Mouse (Mus musculus): ENCODE results near the gene Cad.

Cad gene

DNA sequence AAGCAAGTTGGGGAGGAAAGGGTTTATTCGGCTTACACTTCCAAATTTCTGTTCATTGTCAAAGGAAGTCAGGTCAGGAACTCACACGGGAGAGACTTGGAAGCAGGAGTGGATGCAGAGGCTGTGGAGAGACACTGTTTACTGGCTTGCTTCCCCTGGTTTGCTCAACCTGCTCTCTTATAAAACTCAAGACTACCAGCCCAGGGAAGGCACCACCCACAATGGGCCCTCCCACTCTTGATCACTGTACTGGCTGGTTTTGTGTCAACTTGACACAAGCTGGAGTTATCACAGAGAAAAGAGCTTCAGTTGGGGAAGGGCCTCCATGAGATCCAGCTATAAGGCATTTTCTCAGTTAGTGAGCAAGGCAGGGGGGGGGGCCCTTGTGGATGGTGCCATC lies 16.5 kb downstream of the Cad start:
- no peak for DNase-seq (ENCODE audit: low read depth)

GRCm38 (mm10) chr5:31071821-31072220 lies 17.2 kb downstream of the Cad start:
- no peak for DNase-seq (ENCODE audit: low read depth)

- DNase-seq (ENCODE audit: low read depth), result no peak
Measured at GRCm38 (mm10) chr5:31073176-31073575, 18.6 kb downstream of the Cad start.

DNA sequence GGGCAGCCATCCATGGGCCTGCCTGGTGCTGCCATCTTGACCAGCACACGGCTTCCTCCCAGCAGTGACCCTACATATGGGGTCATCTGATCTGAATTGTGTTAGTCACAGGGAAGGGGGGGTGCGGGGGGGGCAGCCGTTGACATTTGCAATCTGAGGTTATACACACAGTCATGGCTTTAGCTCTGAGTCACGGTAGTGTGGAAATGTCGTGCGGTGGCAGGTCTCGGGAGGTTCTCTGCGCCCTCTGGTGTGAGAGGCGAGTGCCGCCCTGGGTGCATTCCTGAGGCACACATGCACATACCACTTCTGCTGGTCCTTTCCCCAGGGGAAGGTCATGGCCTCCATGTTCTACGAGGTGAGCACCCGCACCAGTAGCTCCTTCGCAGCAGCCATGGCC lies 21.8 kb downstream of the Cad start:
- DNase-seq (ENCODE audit: low read depth), result peak; percentile 46

GRCm38 (mm10) chr5:31080059-31080794 lies 25.6 kb downstream of the Cad start:
- peak; percentile 56 for DNase-seq (ENCODE audit: low read depth)

GRCm38 (mm10) chr5:31080795-31081164 lies 26.2 kb downstream of the Cad start:
- DNase-seq (ENCODE audit: low read depth), result no peak

DNA sequence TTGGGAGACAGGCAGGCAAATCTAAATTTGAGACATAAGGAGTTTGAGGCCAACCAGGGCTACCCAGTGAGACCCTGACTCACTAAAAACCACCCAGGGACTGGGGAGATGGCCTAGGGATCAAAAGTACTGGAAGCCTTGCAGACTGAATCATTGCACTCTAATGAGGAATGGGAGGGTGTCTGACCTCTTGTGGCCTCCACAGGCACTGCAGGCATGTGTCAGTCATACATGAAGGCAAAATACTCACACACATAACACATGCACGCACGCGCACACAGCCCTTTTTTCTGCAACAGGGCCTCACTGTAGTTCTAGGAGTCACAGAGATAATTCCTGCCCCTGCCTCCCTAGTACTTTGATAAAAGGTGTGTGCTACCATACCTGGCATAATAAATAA lies 26.8 kb downstream of the Cad start:
- DNase-seq (ENCODE audit: low read depth), result peak; percentile 57

DNA sequence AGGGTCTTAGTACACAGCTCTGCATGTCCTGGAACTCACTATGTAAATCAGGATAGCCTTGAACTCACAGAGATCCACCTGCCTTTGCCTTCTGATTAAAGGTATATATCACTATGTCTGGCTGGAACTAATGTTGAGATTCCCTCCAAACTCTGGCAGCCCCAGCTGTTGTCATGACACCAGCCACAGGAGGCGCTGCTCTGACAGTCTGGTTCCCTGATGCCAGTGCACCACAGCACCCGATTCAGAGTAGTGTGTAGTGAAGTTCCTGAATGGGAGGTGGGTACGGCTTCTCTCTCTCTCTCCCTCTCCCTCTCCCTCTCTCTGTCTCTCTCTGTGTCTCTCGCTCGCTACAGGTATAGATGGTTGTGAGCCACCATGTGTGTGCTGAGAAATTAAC lies 27.8 kb downstream of the Cad start:
- DNase-seq (ENCODE audit: low read depth), result peak; percentile 44

- DNase-seq (ENCODE audit: low read depth), result no peak
Measured at GRCm38 (mm10) chr5:31082935-31083625, 28.5 kb downstream of the Cad start.

DNA sequence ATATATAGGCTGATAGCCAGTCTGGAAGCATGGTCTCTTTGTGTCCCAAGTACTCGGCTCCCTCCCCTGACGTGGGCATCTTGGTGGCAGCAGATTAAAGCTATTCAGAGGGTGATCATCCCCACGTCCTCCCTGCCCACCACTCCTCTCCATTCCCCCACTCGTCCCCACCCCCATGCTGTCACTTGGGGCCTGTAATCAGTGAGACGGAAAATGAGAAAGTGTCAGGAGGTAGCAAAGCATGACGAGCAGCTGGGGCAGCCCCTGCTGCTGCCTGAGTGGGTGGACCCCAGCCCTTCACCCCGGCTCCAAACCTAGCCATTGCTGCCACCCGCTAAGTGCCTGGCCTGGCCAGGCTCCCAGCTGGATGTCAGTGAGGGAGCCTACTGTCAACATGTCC lies 29.4 kb downstream of the Cad start:
- no peak for DNase-seq (ENCODE audit: low read depth)

DNA sequence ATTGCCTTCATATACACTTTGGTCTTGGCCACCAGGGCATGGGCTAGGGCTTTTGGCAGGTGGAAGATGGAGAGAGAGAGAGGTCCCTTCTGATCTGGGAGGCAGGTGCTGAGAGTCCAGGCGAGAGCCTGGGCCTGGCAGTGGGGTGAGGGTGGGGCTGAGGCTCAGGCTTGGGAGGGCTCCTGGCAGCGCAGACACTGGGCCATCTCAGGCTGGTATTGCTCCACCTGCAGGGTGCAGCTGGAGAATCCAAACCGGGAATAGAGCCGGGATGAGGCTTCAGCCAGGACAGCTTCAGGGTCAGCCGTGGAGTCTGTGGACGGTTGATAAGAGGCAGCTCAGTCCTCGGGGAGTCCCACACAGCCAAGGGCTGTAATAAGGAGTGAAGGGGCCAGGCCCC lies 32.0 kb downstream of the Cad start:
- DNase-seq (ENCODE audit: low read depth), result peak; percentile 61

- DNase-seq (ENCODE audit: low read depth), result peak; percentile 85
Measured at GRCm38 (mm10) chr5:31087131-31087530, 32.6 kb downstream of the Cad start.

DNA sequence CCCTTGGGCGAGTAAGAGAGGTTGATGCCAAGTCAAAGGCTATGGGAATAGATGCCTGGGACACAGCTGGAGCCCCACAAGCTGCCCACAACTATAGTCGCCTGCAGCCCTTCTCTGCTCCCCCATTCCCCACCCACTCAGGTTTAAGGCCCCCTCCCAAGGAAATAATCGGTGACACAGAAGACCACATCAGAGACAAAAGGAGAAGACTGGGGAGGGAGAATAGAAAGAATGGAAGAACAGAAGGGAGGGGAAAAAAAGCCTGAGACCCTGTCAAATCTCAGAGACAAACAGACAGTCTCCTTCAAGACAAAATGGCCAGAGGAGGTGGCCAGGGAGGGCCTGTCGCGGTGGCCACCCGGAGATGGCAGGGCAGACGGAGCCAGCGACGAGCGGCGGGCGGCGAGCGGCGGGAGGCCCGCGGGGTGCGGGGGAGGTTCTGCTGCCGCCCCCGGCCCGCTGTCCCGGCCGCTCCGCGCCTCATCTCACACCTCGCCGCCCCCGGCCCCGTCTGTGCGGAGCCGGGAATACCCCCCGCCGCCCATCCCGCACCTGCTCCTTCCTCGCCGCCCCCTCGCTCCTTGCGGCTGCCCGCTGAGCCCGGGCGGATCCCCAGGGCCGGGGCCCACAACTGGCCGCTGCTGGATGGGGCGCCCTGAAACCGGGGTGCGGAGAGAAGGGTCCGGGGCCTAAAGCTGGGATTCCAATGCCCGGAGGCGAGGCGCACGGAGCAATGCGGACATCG lies 37.8 kb downstream of the Cad start:
- DNase-seq (ENCODE audit: low read depth), result no peak

DNA sequence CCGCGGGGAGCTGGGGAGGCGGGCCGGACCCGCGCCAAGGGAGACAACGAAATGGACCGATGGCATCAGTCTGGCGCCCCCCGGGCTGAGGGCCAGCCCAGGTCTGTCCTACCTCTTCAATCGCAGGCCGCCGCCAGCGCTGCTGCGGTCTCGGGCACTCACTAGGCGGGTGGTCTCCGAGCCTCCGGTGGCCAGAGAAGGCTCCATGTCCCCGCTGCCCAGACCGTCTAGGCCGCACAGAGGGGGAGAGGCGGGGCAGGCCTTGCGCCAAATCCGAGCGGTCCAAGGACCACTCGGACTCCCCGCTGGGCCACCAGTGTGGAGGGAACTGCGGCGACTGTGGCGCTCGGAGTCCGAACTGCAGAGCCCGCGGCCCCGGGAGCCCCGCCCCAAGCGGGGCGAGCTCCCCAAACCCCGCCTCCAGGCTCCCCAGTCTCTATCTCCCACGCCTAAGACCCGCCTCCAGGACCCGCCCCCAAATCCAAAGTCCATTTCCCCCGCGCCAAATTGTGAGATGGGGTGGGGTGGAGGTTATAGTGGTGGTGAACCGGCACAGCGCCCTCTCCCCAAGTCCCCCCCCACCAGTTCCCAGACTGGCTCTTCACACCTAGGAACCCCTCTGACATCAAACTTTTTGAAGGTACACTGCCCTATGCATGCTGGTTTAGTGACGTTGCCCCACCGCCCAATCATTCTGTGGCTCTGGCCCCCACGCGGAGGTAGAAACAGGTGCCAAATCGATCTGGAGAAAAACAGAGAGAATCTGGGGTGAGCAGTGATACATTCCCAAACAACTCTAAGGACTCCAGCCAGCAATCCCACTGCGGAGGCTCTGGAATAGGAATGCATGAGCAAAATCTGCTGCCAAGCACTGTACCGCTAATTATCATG lies 38.8 kb downstream of the Cad start:
- DNase-seq (ENCODE audit: low read depth), result peak; percentile 80

DNA sequence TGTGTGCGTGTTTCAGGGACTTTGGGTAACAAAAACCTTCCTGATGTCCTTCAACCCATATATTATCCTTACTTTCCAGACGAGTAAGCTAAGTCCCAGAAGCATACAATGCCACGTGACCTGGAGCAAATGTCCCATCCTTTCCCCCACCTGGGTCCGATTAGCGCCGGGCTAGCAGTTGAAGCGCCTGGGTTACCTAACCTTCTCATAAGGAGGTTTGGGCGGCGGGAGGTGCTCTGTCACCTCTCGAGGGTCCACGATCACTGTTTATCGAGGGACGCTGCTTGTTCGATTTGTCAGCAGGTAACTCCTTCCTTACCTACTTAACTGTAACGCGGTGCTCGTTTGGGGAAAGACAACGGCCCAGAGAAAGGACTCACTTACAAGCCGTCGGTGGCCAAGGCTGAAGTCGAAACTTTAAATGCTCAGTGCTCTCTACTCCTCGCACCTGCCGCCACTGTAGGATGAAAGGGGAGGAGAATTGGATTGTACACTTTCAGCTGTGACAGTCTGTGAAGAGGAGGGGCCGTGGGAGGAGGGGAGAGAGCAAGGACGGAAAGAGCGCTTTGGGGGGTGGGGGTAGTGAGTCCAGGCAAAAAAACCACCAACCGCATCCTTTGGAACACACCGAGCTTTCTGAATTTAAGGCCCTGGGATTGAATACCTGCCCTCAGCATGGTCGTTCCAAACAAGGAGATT lies 39.7 kb downstream of the Cad start:
- DNase-seq (ENCODE audit: low read depth), result no peak

- no peak for DNase-seq (ENCODE audit: low read depth)
Measured at GRCm38 (mm10) chr5:31094799-31095691, 40.5 kb downstream of the Cad start.

DNA sequence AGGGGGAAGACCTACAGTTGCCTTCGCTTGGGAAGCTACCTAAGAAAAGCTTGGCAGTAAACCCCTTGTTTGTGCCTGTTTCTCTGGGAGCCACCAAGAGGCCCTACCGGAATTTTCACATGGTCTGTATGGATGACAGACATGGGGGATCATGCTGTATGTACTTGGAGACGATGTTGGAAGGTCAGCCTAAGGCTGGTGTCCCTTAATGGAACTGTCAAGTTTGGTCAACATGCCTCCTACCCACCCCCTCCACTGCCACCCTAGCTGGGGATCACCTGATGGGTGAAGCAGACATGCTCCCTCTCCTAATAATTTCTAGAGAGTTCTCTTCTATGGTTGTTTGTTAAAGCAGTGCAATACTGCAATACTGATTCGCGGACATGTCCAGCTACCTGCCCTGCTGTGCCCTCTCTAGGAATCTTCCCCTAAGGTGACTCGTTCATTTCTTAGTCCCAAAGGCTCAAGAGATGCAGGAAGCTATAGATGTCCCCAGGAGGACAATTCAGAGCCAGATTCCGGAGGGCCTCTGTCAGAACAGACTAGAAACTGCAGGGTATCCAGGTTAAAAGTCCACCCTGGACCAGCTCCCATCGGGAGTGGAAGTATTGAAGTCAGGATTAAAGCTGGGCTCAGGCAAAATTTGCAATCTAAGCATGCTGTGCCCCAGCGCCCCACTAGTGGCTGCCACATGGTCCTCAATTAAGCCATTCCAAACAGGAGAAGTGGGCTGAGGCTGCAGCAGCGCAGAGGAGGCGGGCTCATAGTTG lies 41.3 kb downstream of the Cad start:
- no peak for DNase-seq (ENCODE audit: low read depth)

GRCm38 (mm10) chr5:31105814-31106335 lies 51.3 kb downstream of the Cad start, which contains the start of gene Dnajc5g:
TSS of gene Dnajc5g (plus strand) at chr5:31106285.
- DNase-seq (ENCODE audit: low read depth), result no peak

DNA sequence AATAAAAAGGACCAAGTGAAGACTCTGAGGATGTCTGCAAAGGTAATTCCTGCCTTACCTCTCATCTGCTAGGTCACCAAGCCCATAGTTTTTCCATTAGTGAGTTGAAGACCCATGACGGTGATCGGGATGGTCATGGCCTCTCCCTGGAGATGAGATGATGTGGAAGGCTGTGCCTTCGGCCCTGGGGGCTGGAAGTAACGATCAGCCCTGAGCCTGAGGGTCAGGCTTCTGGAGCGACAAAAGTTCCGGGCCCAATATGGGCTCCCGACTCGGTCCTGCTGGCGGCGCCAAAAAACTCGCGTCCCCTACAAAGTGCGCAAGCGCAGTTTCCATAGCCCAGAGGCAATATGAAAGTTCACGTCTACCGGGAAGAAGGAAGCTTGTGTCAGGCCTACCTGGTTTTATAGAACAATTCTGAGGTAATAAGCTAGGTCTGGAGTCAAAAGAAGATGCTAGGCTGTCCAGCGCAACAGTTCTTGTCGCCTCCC lies 53.5 kb downstream of the Cad start, which contains the start of gene Slc30a3:
Gene Slc30a3 (minus strand): TSS at position 238 of the 491 bp plus-strand sequence.
- DNase-seq (ENCODE audit: low read depth), result no peak

Data from NIH3T3 (cell line).